Mouse (Mus musculus): ENCODE results near the gene Fanci. TPM values are rescaled to one million over a fixed set of nuclear protein-coding genes. Genes with fewer than 3 reads are reported as not detected.

The Fanci gene
- polyA plus RNA-seq, 1 experiment from 2014 or later, result 10.2 TPM

DNA sequence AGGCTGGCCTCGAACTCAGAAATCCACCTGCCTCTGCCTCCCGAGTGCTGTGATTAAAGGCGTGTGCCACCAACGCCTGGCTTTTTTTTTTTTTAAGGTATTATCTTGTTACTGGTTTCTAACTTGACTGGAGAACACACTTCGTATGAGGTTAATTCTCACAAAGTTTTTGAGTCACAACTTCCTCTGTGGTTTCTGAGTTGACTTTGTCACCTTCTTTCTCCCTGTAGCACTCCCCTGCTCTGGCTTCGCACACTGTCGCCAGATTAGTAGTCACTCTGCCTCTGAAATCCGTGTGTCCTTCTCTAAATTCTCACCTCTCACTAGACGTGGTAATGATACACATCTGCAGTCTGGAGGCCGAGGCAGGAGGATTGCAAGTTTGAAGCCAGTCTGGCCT lies 31.1 kb downstream of the Fanci start:
- Histone ChIP-seq H3K4me1 (no peaks in the 10 kb centered on the region), H3K27me3 (replicated peaks) (no peaks in the 10 kb centered on the region), H3K9ac (no peak overlapping the region), H3K9me3 (no peaks in the 10 kb centered on the region), H3K27ac (no peak overlapping the region), H3K4me2 (replicated peaks) (no peak overlapping the region), H3K36me3 (peaks cover 5% of the 10 kb centered on the region; the same call in 1 of the 2 replicates), H3K4me3 (no peak overlapping the region)
- WGBS, result 92% methylated on average over 10 of the region's 10 CpGs
- ATAC-seq (ENCODE audit: low FRiP score, low read depth), result no peak

DNA sequence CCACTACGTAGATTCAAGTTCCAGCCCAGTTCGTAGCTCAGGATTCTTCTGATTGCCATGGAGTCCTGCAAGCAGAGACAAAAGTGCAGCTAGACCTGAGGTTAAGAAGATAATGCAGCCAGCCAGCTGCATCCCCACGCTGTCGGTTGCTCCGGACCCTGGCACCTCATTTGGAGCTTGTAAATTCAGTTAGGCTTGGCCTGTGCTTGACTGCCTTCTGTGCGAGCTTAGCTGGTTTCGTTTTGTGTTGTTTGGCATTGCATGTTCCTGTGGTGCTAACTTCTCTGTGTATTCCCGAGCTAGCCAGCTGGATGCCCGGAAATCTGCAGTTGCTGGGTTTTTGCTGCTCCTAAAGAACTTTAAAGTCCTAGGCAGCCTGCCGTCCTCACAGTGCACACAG lies 34.1 kb downstream of the Fanci start:
- Histone ChIP-seq H3K4me1 (no peaks in the 10 kb centered on the region), H3K9me3 (no peaks in the 10 kb centered on the region), H3K27ac (no peak overlapping the region), H3K4me3 (no peak overlapping the region), H3K27me3 (replicated peaks) (no peaks in the 10 kb centered on the region), H3K4me2 (replicated peaks) (no peak overlapping the region), H3K9ac (no peak overlapping the region), H3K36me3 (peaks cover 5% of the 10 kb centered on the region; the same call in 1 of the 2 replicates)
- no peak for ATAC-seq (ENCODE audit: low FRiP score, low read depth)
- WGBS, result 80% methylated on average over 10 of the region's 10 CpGs

DNA sequence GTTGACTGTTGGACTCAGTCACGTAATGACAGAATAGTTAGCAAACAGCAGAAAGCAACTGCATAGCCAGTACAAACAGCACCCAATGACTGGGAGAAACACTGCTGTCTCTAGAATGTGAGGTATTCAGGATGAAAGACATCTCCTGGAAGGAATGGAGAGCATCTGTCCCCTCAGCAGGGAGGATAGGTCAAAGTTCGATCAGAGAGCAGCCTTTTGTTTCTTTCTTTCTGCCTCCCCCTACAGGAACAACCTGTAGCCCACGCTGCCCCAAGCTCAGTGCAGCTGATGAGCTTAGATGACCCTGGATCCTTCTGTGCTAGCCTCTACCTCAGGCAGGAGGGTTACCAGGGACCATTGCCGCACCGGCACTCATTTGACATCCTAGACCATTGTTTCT lies 36.5 kb downstream of the Fanci start:
- no peaks in the 10 kb centered on the region for H3K9me3 ChIP-seq
- H3K36me3 ChIP-seq, result peaks cover 5% of the 10 kb centered on the region; the same call in 1 of the 2 replicates
- no peak overlapping the region for H3K9ac ChIP-seq
- no peak overlapping the region for H3K27ac ChIP-seq
- no peak overlapping the region for H3K4me3 ChIP-seq
- H3K27me3 ChIP-seq (replicated peaks), result no peaks in the 10 kb centered on the region
- 48% methylated on average over 5 of the region's 5 CpGs for WGBS
- H3K4me2 ChIP-seq (replicated peaks), result no peak overlapping the region
- no peaks in the 10 kb centered on the region for H3K4me1 ChIP-seq
- no peak for ATAC-seq (ENCODE audit: low FRiP score, low read depth)

DNA sequence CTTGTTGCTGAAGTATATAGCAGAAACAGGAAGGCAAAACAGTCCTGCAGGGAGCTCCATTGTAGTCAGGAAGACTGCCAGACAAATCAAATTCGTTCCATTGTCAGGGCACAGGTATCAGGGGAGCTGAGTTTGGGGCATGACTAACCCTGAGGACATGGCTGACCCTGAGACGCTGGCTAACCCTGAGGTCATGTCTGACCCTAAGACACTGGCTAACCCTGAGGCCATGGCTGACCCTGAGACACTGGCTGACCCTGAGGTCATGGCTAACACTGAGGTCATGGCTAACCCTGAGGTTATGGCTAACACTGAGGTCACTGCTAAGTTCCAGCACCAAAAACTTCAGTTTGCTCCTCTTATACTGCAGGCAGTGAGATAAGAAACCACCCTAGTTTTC lies 48.3 kb downstream of the Fanci start:
- no peak overlapping the region for H3K4me3 ChIP-seq
- no peak overlapping the region for H3K9ac ChIP-seq
- WGBS, result 86% methylated on average over 2 of the region's 2 CpGs
- no peak overlapping the region for H3K4me2 ChIP-seq (replicated peaks)
- ATAC-seq (ENCODE audit: low FRiP score, low read depth), result no peak
- H3K36me3 ChIP-seq, result peaks cover 21% of the 10 kb centered on the region
- H3K9me3 ChIP-seq, result no peaks in the 10 kb centered on the region
- no peaks in the 10 kb centered on the region for H3K27me3 ChIP-seq (replicated peaks)
- H3K27ac ChIP-seq, result no peak overlapping the region
- no peaks in the 10 kb centered on the region for H3K4me1 ChIP-seq

DNA sequence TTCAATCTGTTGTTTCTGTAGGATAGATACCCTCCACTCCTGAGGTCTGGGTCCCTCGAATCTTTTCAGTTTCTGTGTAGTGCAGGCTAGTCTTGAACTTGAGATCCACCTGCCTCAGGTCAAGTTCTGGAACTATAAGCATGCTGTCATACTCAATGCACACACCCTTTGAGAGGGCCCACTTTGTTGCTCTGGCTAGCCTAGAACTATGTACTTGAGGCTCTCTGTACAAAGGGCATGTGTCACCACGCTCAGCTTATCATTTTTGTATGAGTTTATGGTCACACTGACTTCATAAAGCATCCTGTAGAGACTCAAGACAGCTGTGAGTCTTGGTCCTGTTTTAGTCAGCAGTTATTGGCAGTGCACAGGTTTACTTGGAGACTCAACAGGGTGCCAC lies 55.3 kb downstream of the Fanci start:
- Histone ChIP-seq H3K4me3 (no peak overlapping the region), H3K4me2 (replicated peaks) (no peak overlapping the region), H3K9ac (no peak overlapping the region), H3K4me1 (no peaks in the 10 kb centered on the region), H3K36me3 (peaks cover 82% of the 10 kb centered on the region), H3K27ac (no peak overlapping the region), H3K27me3 (replicated peaks) (no peaks in the 10 kb centered on the region), H3K9me3 (no peaks in the 10 kb centered on the region)
- 92% methylated on average over 2 of the region's 2 CpGs for WGBS
- no peak for ATAC-seq (ENCODE audit: low FRiP score, low read depth)

DNA sequence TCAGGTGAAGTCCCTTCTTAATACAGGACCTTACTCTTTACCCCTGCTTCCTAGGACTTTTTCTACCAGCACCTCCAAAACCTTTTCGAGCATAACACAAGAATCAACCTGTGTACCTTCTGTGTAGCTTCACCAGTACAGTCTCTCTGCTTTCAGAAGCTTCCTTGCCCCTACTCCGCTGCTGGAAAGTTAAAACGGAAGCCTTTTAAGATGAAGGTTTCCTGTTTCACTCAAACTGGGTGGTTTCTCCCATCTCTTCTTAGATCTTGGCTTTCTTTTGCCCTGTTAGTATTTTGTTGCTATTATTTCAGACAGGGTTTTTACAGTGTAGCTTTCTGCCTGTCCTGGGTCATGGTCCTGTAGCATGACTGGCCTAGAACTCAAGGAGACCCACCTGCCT lies 55.8 kb downstream of the Fanci start:
- no peak overlapping the region for H3K4me2 ChIP-seq (replicated peaks)

DNA sequence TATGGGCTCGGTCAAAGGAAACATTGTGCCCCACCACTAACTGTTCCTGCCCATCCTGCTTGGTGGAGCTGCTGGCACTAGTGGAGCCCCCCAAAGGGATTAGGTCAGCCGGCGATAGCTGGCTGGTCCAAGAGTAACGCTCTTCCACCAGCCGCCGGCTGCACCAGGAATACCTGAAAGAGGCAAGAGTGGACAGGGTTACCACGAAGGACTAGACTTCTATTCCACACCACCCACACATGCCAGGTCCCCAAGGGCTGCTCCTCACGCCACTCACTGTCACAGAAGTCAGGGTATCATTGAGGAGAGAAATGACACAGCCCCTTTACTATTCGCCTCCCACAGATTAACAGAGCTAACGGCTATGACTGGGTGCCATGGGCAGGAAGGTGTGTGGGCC lies 70.0 kb downstream of the Fanci start:
- Histone ChIP-seq H3K4me3 (no peak overlapping the region), H3K36me3 (peaks cover 63% of the 10 kb centered on the region), H3K9ac (0 out of 2 replicates have a peak overlapping the region, but pooled peaks have one; percentile 9), H3K4me1 (peaks cover 17% of the 10 kb centered on the region), H3K27ac (no peak overlapping the region), H3K4me2 (replicated peaks) (no peak overlapping the region), H3K9me3 (no peaks in the 10 kb centered on the region), H3K27me3 (replicated peaks) (peaks cover 6% of the 10 kb centered on the region; the same call in 1 of the 2 replicates)
- 93% methylated on average over 10 of the region's 10 CpGs for WGBS
- no peak for ATAC-seq (ENCODE audit: low FRiP score, low read depth)

More for the DNA sequence above, 55.8 kb downstream of the Fanci start:
- Histone ChIP-seq H3K27ac (no peak overlapping the region), H3K27me3 (replicated peaks) (no peaks in the 10 kb centered on the region), H3K36me3 (peaks cover 82% of the 10 kb centered on the region), H3K4me3 (no peak overlapping the region), H3K9me3 (no peaks in the 10 kb centered on the region), H3K4me1 (no peaks in the 10 kb centered on the region), H3K9ac (no peak overlapping the region)
- ATAC-seq (ENCODE audit: low FRiP score, low read depth), result no peak
- 97% methylated on average over 3 of the region's 3 CpGs for WGBS

DNA sequence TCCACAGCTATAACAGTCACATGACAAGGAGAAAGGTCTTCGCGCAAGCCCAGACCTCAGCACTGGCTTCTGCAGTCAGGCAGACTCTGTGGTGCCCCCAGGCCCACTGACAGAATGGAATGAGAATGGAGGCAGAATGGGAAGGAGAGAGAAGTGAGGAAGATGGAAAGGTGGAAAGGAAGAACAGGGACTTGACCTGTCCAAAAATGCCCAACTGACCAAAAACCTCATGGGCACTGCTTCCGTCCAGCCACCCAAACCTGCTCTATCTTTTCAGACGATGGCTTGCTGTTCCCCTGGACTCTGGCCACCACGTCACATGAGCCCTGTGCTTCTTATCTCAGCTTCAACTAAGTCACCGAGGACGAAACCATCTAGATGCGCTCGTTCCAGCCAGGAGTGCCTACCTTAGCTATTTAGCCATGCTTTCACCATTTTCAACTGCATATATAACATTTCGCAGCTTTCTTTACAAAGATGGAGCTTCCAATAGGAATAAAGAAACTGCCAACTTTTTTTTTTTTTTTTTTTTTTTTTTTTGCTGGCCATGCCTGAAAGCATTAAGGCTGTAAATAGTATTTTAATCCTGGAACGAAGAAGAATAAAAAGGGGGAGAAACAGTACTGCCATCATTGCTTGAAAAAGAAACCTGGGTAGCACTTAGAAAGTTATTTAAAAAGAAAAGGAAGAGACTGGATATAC lies 71.8 kb downstream of the Fanci start:
- Histone ChIP-seq H3K27ac (no peak overlapping the region), H3K4me1 (peaks cover 26% of the 10 kb centered on the region), H3K36me3 (peaks cover 44% of the 10 kb centered on the region), H3K4me2 (replicated peaks) (peak overlapping the region; percentile 74; the same call in 1 of the 2 replicates), H3K4me3 (no peak overlapping the region), H3K27me3 (replicated peaks) (peaks cover 9% of the 10 kb centered on the region; the same call in 1 of the 2 replicates), H3K9ac (no peak overlapping the region; the same call in 1 of the 2 replicates), H3K9me3 (no peaks in the 10 kb centered on the region)
- WGBS, result 93% methylated on average over 11 of the region's 11 CpGs
- ATAC-seq (ENCODE audit: low FRiP score, low read depth), result no peak

DNA sequence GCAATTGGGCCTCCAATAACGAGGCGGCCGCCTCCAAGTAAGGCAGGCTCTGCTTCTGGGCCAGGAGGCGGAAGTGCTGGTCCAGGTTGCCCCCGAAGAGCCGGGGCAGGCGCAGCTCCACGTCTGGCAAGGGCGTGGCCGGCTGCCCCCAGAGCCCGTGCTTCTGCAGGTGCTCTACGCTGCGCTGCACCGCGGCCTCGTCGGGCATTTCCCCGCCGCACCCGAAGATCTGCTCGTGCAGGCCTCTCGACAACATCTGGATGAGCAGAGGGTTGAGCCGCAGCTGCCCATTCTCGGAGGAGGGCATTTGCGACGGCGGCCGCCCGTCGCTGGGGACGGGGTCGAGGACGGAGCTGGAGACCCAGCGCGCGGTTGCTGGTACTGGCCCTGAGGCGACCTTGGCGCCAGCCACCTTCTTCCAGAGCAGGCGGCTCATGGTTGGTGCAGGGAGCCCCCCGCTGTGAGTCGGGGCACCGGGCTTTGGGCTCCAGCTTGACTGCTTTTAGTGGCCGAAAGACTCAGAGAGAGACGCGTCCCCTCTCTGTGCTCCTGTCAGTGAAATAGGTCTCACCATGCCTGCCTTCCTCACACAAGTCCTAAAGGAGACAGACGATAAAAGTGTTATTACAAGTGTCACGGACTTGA lies 73.2 kb downstream of the Fanci start:
- Histone ChIP-seq H3K27me3 (replicated peaks) (peaks cover 9% of the 10 kb centered on the region; the same call in 1 of the 2 replicates), H3K4me3 (peak overlapping the region; percentile 92), H3K36me3 (peaks cover 31% of the 10 kb centered on the region), H3K27ac (no peak overlapping the region), H3K9me3 (no peaks in the 10 kb centered on the region), H3K4me2 (replicated peaks) (peak overlapping the region; percentile 74), H3K9ac (peak overlapping the region; percentile 81), H3K4me1 (peaks cover 26% of the 10 kb centered on the region)
- WGBS, result 8% methylated on average over 47 of the region's 47 CpGs
- no peak for ATAC-seq (ENCODE audit: low FRiP score, low read depth)

DNA sequence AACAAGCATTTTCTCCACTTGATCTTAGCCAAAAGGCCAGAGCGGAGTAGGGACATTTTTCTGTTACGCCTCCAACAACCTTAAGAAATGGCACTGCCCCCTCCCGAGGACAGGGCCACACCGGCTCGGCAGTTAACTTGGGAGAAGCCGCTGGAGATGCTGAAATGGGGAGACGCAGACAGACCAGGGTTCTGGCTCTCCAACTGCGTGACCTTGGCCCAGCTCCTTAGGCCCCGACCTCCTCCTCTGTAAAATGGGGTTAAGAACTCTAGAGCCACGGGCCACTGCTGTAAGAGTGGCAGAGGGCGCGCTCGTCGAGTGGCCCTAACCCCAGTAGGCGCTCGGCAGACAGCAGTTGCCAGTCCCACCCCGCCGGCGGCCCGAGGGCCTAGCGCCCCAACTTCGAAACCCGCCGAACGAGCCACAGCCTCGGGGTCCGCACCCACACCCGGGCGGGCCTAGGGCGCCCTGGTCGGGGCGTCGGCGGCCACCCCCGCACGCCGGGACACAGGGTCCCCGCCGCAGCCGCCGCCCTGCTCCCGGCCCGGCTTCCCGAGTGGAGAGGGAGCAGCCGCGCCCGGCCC lies 73.8 kb downstream of the Fanci start:
- Histone ChIP-seq H3K4me1 (peaks cover 26% of the 10 kb centered on the region), H3K27me3 (replicated peaks) (peaks cover 9% of the 10 kb centered on the region; the same call in 1 of the 2 replicates), H3K9me3 (no peaks in the 10 kb centered on the region), H3K4me3 (peak overlapping the region; percentile 92), H3K36me3 (peaks cover 24% of the 10 kb centered on the region), H3K27ac (peak overlapping the region; percentile 75), H3K4me2 (replicated peaks) (peak overlapping the region; percentile 74), H3K9ac (peak overlapping the region; percentile 81)
- peak; percentile 57 for ATAC-seq (ENCODE audit: low FRiP score, low read depth)
- WGBS, result 1% methylated on average over 47 of the region's 47 CpGs

DNA sequence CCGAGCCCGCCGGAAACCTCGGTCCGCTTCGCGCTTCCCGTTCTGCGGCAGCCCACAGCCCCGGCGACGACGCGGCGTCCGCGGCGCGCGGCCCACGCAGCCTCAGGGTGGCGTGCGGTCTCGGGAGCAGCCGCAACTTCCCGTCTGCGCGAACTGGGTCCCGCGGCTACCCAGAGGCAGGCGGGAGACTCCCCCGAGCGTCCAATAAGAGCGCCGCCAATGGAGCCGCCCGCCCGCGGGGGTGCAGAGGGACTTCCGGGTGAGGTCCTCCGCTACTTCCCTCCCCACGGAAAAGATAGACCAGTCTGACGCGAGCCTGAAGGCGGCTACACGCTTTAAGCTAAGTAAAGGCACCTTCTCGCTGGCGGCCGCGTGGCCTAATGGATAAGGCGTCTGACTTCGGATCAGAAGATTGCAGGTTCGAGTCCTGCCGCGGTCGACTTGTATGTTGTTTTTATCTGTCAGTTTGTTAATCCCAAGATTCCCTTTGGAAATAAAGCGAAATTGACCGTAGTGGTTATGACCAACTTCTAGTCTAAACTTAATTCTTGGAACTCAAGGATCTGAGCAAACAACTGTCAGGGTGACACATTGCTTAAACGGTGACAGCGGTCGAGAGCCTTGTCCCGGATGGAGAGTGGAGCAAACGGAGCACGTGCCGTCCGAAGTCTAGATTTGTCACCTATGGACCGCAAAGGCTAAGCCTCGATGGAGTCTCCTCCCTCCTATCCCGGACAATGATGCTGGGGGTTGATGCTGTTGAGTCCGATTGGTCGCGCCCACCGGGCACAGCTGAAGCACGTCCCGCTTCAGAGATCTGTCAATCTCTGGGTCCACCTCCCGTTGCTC lies 74.5 kb downstream of the Fanci start, which contains the start of gene Polg:
Polg (minus strand) TSS at position 310 of the 849 bp plus-strand sequence.
- Histone ChIP-seq H3K4me1 (peaks cover 26% of the 10 kb centered on the region), H3K4me2 (replicated peaks) (peak within 1 kb of the TSS; percentile 74), H3K36me3 (peaks cover 17% of the 10 kb centered on the region), H3K4me3 (peak within 1 kb of the TSS; percentile 92), H3K9ac (peak within 1 kb of the TSS; percentile 81), H3K9me3 (no peaks in the 10 kb centered on the region), H3K27me3 (replicated peaks) (peaks cover 9% of the 10 kb centered on the region; the same call in 1 of the 2 replicates), H3K27ac (peak within 1 kb of the TSS; percentile 75)
- ATAC-seq (ENCODE audit: low FRiP score, low read depth), result peak; percentile 95
- under 1% methylated on average over 76 of the region's 76 CpGs for WGBS

All from neural tube, embryonic 12.5 days (tissue).